Mouse (Mus musculus): Measurements from ENCODE around the gene Syne3. TPM values are rescaled to one million over a fixed set of nuclear protein-coding genes. Genes with fewer than 3 reads are reported as not detected.
A peak's percentile ranks its signal among the peaks of the same experiment; 100 is the strongest.

Gene Syne3
- polyA plus RNA-seq, 1 experiment from 2014 or later, result 0.28 TPM

DNA sequence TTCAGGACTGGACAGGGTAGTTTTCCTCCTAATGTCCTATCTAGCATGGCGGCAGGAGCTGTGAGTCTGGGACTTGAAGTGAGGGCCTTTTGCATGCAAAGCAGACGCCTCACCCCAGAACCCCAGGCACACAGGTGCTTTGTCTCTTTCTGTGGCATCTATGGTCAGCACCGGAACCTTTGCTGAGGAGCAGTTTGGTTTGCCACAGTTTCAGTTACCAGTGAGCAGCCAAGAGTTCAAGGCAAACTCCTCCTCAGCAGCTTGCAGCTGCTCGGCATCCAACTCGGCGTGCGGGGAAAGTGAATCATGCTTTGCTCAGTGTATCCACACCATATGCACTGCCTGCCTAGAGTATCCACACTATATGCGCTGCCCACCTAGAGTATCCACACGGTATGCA lies 13.2 kb upstream of the Syne3 start:
- Histone ChIP-seq H3K4me3 (replicated peaks) (no peak overlapping the region), H3K9me3 (replicated peaks) (0 out of 2 replicates have a peak, but pooled peaks cover 3% of the 10 kb centered on the region), H3K27ac (replicated peaks) (no peak overlapping the region), H3K9ac (replicated peaks) (no peak overlapping the region), H3K27me3 (replicated peaks) (no peaks in the 10 kb centered on the region), H3K4me1 (peaks cover 3% of the 10 kb centered on the region; the same call in 1 of the 2 replicates), H3K36me3 (peaks cover 4% of the 10 kb centered on the region; the same call in 1 of the 2 replicates), H3K4me2 (no peak overlapping the region)
- 94% methylated on average over 9 of the region's 9 CpGs for WGBS
- ATAC-seq (ENCODE audit: low FRiP score), result no peak

DNA sequence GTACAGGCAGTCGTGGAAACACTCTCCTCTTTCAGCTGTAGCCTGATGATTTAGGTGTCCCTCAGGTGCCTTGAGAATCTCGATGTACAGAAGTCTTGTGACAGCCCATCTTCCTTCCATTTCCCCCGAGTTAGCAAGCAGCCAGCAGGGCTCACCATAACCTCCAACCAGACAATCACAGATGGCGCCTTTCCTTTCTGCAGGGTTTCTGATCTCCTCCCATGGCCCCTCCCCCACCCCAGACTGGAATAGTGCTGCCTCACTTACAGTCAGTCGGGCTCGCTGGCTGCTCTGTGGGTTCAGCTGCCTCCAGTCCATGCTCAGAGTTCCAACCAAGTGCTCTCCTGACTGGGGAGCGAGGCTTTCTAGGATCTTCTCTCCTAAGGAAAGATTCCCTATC lies 12.5 kb upstream of the Syne3 start:
- H3K9ac ChIP-seq (replicated peaks), result no peak overlapping the region
- 50% methylated on average over 7 of the region's 7 CpGs for WGBS
- H3K36me3 ChIP-seq, result peaks cover 4% of the 10 kb centered on the region; the same call in 1 of the 2 replicates
- H3K4me2 ChIP-seq, result no peak overlapping the region
- no peak overlapping the region for H3K4me3 ChIP-seq (replicated peaks)
- 0 out of 2 replicates have a peak, but pooled peaks cover 3% of the 10 kb centered on the region for H3K9me3 ChIP-seq (replicated peaks)
- no peak for ATAC-seq (ENCODE audit: low FRiP score)
- no peak overlapping the region for H3K27ac ChIP-seq (replicated peaks)
- H3K27me3 ChIP-seq (replicated peaks), result no peaks in the 10 kb centered on the region
- H3K4me1 ChIP-seq, result peaks cover 5% of the 10 kb centered on the region; the same call in 1 of the 2 replicates

DNA sequence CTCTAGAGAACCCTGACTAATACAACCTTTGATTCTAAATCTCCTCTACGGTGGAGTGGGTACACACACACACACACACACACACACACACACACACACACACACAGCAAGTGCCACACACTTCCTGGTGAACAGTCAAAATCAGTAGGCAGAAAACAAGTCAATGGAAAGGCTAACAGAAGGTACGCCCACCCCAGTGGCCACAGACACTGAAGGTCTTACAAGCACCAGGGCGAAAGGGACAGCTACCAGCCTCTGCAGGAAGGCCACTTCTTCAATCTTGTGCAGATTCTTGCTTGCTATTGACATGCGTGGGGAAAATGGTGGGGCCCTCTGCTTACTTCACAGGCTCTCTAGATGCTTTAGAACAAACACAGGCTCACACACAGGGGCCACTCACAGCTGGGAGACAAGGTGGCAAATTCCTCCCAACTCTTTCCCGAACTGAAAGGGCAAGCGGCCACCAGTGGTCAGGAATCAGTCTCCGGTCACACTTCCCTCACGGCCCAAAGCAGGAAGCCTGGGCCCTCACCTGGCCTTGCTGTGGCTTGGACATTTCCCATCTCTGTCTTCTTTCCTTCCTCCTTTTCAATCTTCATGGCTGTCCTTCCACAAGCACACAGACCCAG lies 11.9 kb upstream of the Syne3 start:
- H3K27me3 ChIP-seq (replicated peaks), result no peaks in the 10 kb centered on the region
- no peak for ATAC-seq (ENCODE audit: low FRiP score)
- H3K36me3 ChIP-seq, result peaks cover 4% of the 10 kb centered on the region; the same call in 1 of the 2 replicates
- H3K4me3 ChIP-seq (replicated peaks), result no peak overlapping the region
- 87% methylated on average over 8 of the region's 8 CpGs for WGBS
- H3K4me1 ChIP-seq, result peaks cover 10% of the 10 kb centered on the region
- H3K9me3 ChIP-seq (replicated peaks), result 0 out of 2 replicates have a peak, but pooled peaks cover 3% of the 10 kb centered on the region
- H3K9ac ChIP-seq (replicated peaks), result no peak overlapping the region
- no peak overlapping the region for H3K4me2 ChIP-seq
- H3K27ac ChIP-seq (replicated peaks), result no peak overlapping the region

DNA sequence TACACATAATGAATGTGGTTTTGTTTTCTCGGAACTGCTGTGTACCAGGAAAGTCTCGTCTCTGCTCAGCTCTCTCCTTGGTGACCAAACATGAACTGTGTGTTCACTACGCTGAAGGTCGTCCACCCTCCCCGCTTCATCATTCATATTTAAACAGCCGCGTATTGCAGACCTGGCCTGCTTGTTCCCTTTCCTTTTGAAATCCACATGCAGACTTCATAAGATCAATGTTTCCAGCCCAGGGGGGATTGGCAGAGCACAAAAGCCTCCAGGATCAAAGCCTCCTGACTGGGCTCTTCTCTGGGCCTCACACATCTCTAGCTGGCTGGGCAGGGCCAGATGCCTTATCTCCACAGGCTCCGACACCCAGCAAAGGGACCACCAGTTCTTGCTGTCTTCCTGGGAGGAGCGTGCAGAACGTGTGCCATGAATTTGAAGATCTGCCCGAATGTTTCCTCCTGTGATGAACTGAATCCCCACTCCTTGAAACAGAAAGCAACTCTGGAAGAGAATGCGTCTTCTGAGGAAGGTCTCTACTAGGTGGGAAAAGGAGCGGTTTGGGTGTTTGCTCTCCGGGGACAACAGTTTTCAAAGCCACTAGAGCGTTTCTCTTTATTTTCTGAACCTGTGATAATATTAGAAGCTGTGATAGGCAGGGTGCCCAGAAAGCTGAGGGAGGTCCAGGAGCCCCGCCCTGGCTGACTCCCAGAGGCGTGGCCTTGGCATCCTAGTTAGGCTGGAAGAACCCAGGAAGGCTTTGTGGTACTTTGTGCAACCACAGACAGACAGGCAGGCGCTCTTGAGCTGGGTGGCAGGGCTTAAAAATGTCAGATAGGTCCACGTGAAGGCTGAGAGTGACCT lies 10.0 kb upstream of the Syne3 start:
- Histone ChIP-seq H3K9me3 (replicated peaks) (0 out of 2 replicates have a peak, but pooled peaks cover 3% of the 10 kb centered on the region), H3K36me3 (peaks cover 4% of the 10 kb centered on the region; the same call in 1 of the 2 replicates), H3K9ac (replicated peaks) (no peak overlapping the region), H3K27ac (replicated peaks) (no peak overlapping the region), H3K27me3 (replicated peaks) (no peaks in the 10 kb centered on the region), H3K4me1 (peaks cover 16% of the 10 kb centered on the region), H3K4me3 (replicated peaks) (no peak overlapping the region), H3K4me2 (no peak overlapping the region)
- no peak for ATAC-seq (ENCODE audit: low FRiP score)
- WGBS, result 58% methylated on average over 19 of the region's 19 CpGs

DNA sequence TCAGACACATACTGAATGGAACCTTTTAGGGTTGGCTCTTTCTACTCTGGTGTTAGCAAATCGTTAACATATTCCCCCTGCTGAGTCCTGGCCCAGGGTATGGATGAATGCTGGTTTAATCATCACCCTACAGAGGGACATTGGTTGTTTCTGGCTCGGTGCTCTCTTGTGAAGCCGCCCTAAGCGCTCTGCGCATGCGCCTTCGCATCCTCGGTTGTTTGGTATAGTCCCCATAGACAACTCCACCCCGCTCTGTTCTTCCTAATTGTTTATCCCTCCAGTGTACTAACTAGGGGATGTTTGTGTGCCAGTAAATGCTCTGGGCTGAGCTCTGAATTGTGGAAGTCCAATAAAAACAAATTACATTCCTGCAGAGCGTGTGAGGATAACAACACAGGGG lies 7.0 kb upstream of the Syne3 start:
- H3K36me3 ChIP-seq, result no peaks in the 10 kb centered on the region
- no peaks in the 10 kb centered on the region for H3K9me3 ChIP-seq (replicated peaks)
- H3K27me3 ChIP-seq (replicated peaks), result peaks cover 13% of the 10 kb centered on the region
- peak overlapping the region; percentile 49 for H3K27ac ChIP-seq (replicated peaks)
- H3K4me3 ChIP-seq (replicated peaks), result no peak overlapping the region
- peak; percentile 81 for ATAC-seq (ENCODE audit: low FRiP score)
- 0 out of 2 replicates have a peak overlapping the region, but pooled peaks have one; percentile 6 for H3K4me2 ChIP-seq
- H3K9ac ChIP-seq (replicated peaks), result no peak overlapping the region
- WGBS, result 26% methylated on average over 10 of the region's 10 CpGs
- H3K4me1 ChIP-seq, result peaks cover 16% of the 10 kb centered on the region

DNA sequence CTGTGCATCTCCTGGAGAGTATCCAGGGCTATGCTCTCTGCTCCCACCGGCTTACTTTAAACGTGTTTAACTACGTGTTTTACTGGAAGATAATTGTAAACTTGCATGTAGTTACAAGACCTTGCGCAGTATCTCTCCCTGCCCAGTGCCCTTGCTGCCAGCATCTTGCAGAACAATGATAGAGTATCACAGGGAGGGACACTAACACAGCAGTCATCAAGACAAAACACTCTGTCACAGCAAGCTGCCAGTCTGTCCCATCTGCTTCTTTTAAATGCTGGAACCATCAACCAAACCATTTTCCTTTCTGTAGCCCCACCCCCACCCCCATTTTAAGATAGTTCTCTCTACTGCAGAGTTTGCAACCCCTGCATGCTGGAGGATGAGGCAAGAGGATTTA lies 6.6 kb upstream of the Syne3 start:
- Histone ChIP-seq H3K4me1 (peaks cover 16% of the 10 kb centered on the region), H3K4me2 (no peak overlapping the region), H3K9ac (replicated peaks) (no peak overlapping the region), H3K9me3 (replicated peaks) (no peaks in the 10 kb centered on the region), H3K27me3 (replicated peaks) (peaks cover 17% of the 10 kb centered on the region), H3K27ac (replicated peaks) (peak overlapping the region; percentile 49; the same call in 1 of the 2 replicates), H3K4me3 (replicated peaks) (no peak overlapping the region), H3K36me3 (no peaks in the 10 kb centered on the region)
- 47% methylated on average over 4 of the region's 4 CpGs for WGBS
- peak; percentile 62 for ATAC-seq (ENCODE audit: low FRiP score)

DNA sequence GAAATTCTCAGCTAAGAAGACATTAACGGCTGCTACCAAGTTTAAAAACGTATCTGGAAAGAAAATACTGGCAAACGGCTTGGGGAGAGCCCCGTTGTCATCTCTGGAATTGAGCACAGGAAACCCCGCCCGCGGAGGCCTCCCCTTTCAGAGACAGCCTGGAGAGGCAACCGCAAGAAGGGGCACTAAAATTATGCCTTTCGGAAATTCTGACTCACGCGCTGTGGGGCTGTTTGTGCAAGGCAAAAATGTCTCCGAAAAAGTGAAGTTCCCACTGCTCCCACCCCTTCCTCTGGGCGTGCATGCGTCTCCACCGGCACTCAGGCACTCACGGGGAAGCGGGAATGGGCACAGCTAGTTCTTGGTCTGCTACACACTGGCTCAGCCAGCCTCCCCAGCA lies 3.5 kb upstream of the Syne3 start:
- 44% methylated on average over 17 of the region's 17 CpGs for WGBS
- Histone ChIP-seq H3K36me3 (no peaks in the 10 kb centered on the region), H3K9ac (replicated peaks) (no peak overlapping the region), H3K4me2 (no peak overlapping the region), H3K27ac (replicated peaks) (no peak overlapping the region), H3K27me3 (replicated peaks) (peaks cover 37% of the 10 kb centered on the region), H3K4me3 (replicated peaks) (no peak overlapping the region), H3K4me1 (peaks cover 30% of the 10 kb centered on the region), H3K9me3 (replicated peaks) (no peaks in the 10 kb centered on the region)
- no peak for ATAC-seq (ENCODE audit: low FRiP score)

DNA sequence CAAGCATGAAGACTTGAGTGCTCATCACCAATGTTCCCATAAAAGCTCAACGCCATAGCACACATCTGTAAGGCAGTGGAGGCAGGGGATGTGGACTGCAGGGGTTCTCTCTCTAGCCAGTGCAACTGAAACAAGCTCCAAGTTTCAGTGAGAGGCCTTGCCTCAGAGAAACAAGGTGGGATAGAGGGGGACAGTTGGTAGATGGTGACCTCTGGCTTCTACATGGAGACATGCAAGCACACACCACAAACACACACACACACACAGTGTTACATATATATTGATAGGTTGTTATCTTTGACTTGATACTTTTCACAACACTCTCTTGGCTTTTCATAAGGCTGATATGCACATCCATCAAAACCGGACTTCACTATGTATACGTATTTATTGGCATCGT lies 2.7 kb upstream of the Syne3 start:
- 95% methylated on average over 4 of the region's 4 CpGs for WGBS
- no peak overlapping the region for H3K9ac ChIP-seq (replicated peaks)
- peaks cover 44% of the 10 kb centered on the region for H3K27me3 ChIP-seq (replicated peaks)
- no peak for ATAC-seq (ENCODE audit: low FRiP score)
- H3K4me1 ChIP-seq, result peaks cover 30% of the 10 kb centered on the region
- no peaks in the 10 kb centered on the region for H3K36me3 ChIP-seq
- no peak overlapping the region for H3K27ac ChIP-seq (replicated peaks)
- no peak overlapping the region for H3K4me2 ChIP-seq
- H3K9me3 ChIP-seq (replicated peaks), result no peaks in the 10 kb centered on the region
- no peak overlapping the region for H3K4me3 ChIP-seq (replicated peaks)

DNA sequence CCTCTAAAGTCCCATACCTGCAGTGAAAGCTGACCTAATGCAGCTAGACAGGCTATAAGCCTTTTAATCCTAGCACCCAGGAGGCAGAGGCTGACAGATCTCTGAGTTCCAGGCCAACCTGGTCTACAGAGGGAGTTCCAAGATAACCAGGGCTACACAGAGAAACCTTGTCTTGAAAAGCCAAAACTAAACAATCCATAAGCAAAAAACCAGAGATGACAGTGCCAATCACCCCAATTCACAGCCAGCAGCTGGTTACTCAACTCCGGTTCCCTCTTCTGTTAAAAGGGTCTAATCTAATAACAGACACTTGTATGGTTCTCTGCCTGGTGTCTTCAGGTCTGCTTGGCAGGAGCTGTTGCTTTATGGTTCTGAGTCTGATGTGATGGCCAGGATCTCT lies 2.0 kb upstream of the Syne3 start:
- no peak overlapping the region for H3K4me2 ChIP-seq
- H3K9me3 ChIP-seq (replicated peaks), result no peaks in the 10 kb centered on the region
- H3K27me3 ChIP-seq (replicated peaks), result peaks cover 48% of the 10 kb centered on the region
- 97% methylated on average over 1 of the region's 1 CpGs for WGBS
- H3K4me1 ChIP-seq, result peaks cover 23% of the 10 kb centered on the region
- no peak overlapping the region for H3K9ac ChIP-seq (replicated peaks)
- H3K27ac ChIP-seq (replicated peaks), result no peak overlapping the region
- ATAC-seq (ENCODE audit: low FRiP score), result no peak
- H3K4me3 ChIP-seq (replicated peaks), result no peak overlapping the region
- no peaks in the 10 kb centered on the region for H3K36me3 ChIP-seq

DNA sequence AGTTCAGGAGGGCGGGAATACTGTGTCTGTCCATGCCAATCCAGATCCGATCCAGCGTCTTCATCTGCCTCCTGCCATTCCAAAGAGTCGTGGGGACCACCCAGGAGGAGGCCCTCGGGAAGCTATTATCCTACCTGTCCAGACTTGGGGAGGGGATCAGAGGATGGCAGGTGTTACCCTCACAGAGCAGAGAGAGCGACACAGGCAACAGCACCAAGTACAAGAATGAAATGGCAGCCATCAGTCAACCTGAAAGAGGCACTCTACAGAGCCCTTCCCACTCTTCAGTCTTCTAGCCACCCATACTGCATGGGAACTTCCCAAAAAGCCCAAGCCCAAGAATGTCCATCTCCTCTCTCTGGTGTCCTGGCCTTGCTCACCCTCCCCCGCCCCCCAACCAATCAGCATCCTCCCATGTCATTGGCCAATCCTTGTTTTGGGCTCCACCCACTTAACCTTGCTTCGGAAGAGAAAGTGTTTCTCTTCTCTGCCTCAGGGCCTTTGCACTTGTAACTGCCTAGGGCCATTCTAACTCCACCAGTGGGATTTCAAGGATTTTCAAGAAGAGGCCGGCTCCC lies 693 bp upstream of the Syne3 start:
- Histone ChIP-seq H3K4me2 (peak overlapping the region; percentile 94), H3K27me3 (replicated peaks) (peaks cover 48% of the 10 kb centered on the region), H3K4me3 (replicated peaks) (peak overlapping the region; percentile 51), H3K9ac (replicated peaks) (peak overlapping the region; percentile 55), H3K36me3 (no peaks in the 10 kb centered on the region), H3K9me3 (replicated peaks) (no peaks in the 10 kb centered on the region), H3K4me1 (peaks cover 17% of the 10 kb centered on the region), H3K27ac (replicated peaks) (no peak overlapping the region)
- ATAC-seq (ENCODE audit: low FRiP score), result peak; percentile 15; the same call in 1 of the 2 replicates
- 20% methylated on average over 9 of the region's 9 CpGs for WGBS

DNA sequence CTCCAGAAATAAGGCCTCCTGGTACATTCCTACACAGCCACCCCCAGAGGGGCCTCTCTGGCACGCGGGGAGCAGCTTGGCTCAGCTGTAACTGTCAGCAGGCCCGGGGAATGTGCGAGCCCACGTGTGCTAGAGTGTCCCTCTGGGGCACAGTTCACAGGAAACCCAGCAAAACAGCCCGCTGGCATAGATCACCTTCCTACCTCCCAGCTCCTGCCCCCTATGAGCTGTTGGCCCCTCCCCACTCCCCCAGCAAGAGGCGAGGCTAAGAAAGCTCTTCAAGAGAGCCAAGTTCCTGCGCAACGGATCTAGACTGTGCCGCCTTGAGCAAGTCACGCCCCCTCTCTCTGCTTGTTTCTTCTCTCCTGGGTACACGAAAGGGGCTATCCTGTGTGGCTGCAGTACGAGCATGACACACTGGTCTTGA lies 844 bp downstream of the Syne3 start:
- no peaks in the 10 kb centered on the region for H3K9me3 ChIP-seq (replicated peaks)
- peak overlapping the region; percentile 51 for H3K4me3 ChIP-seq (replicated peaks)
- no peaks in the 10 kb centered on the region for H3K36me3 ChIP-seq
- H3K4me2 ChIP-seq, result peak overlapping the region; percentile 94
- no peak overlapping the region for H3K27ac ChIP-seq (replicated peaks)
- under 1% methylated on average over 13 of the region's 13 CpGs for WGBS
- peaks cover 17% of the 10 kb centered on the region for H3K4me1 ChIP-seq
- 0 out of 2 replicates have a peak, but pooled peaks have one; percentile 39 for ATAC-seq (ENCODE audit: low FRiP score)
- H3K27me3 ChIP-seq (replicated peaks), result peaks cover 48% of the 10 kb centered on the region
- no peak overlapping the region for H3K9ac ChIP-seq (replicated peaks)

Data from neural tube, embryonic 15.5 days (tissue).